Mouse (Mus musculus): ENCODE measurements around the gene Rftn1. TPM values are rescaled to one million over a fixed set of nuclear protein-coding genes. Genes with fewer than 3 reads are reported as not detected.

The Rftn1 gene
- total and polyA plus RNA-seq, 3 experiments, result 52.5 to 80.6 (median 60.5) TPM

GRCm38 (mm10) chr17:50052741-50053468 lies 137.6 kb downstream of the Rftn1 start:
- TF ChIP-seq ZMIZ1 (IDR thresholded peaks at IDR 0.05; ENCODE audit: low read depth, low read length) (no peak), SIN3A (IDR thresholded peaks at IDR 0.05; ENCODE audit: low read length) (no peak), ZKSCAN1 (IDR thresholded peaks at IDR 0.05; ENCODE audit: borderline replicate concordance, low read depth, low read length) (no peak), GABPA (IDR thresholded peaks at IDR 0.05; ENCODE audit: insufficient replicate concordance, low read depth, low read length) (no peak)
- dilution Hi-C loops (cut with MboI; ENCODE audit: extremely low pct_ligation_motif_present, extremely low pct_unique_long_range_greater_than_20kb, low sequenced_read_pairs) (no loop called here), in situ Hi-C loops (cut with MboI; ENCODE audit: low pct_ligation_motif_present, low pct_unique_long_range_greater_than_20kb, low sequenced_read_pairs) (no loop called here)
- Histone ChIP-seq H3K9me3 (replicated peaks; ENCODE audit: low read length) (no peaks in the 10 kb centered on the region), H3K79me2 (replicated peaks; ENCODE audit: control insufficient read depth, extremely low read depth, insufficient read depth, poor library complexity, severe bottlenecking) (no peaks in the 10 kb centered on the region), H3K36me3 (replicated peaks in 1 of 2; ENCODE audit: control insufficient read depth in 1 of 2, insufficient read depth in 1 of 2, low read length in 1 of 2) (peaks cover 12 to 54% of the 10 kb centered on the region in 2 experiments), H3K4me3 (replicated peaks in 1 of 3; ENCODE audit: low read depth in 2 of 3, low read length in 2 of 3, poor library complexity in 1 of 3) (no peak overlapping the region), H3K27me3 (replicated peaks) (no peaks in the 10 kb centered on the region), H3K27ac (ENCODE audit: insufficient read depth, low read depth) (no peak overlapping the region), H3K4me1 (ENCODE audit: control insufficient read depth in 1 of 2, insufficient read depth in 2 of 2) (peaks cover 49 to 83% of the 10 kb centered on the region in 2 experiments), H3K9ac (ENCODE audit: insufficient read depth, low read depth) (no peak overlapping the region), H3K4me2 (ENCODE audit: insufficient read depth, low read depth, poor library complexity, severe bottlenecking) (no peak overlapping the region)
- no peak for DNase-seq (ENCODE audit: extremely low read depth)

DNA sequence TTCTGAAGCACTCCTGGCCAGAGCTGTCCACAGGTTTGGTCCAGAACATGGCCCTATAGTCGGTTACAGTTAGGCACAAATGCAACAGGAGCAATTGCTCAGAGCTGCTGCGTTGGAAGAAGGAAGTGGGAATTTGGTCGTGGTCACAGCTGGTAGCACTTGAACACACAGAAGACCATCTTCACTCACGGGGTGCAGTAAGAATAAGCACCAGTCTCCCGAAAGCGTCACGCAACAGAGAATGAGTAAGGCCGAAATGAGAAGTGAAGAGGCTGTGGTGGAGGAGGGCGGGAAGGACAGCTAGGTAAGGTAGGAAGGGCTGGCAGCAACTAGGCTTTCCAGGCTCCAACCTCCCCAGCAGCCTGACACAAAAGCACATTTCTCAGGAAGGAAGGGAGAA lies 140.0 kb downstream of the Rftn1 start:
- H3K4me3 ChIP-seq (replicated peaks in 1 of 3; ENCODE audit: low read depth in 2 of 3, low read length in 2 of 3, poor library complexity in 1 of 3), result peak overlapping the region in 1 of 3 experiments; percentile 4
- in situ Hi-C loops (cut with MboI; ENCODE audit: low pct_ligation_motif_present, low pct_unique_long_range_greater_than_20kb, low sequenced_read_pairs) (no loop called here), dilution Hi-C loops (cut with MboI; ENCODE audit: extremely low pct_ligation_motif_present, extremely low pct_unique_long_range_greater_than_20kb, low sequenced_read_pairs) (no loop called here)
- H3K9me3 ChIP-seq (replicated peaks; ENCODE audit: low read length), result no peaks in the 10 kb centered on the region
- H3K27me3 ChIP-seq (replicated peaks), result no peaks in the 10 kb centered on the region
- peaks cover 45 to 64% of the 10 kb centered on the region in 2 experiments for H3K4me1 ChIP-seq (ENCODE audit: control insufficient read depth in 1 of 2, insufficient read depth in 2 of 2)
- peak overlapping the region; percentile 29 for H3K27ac ChIP-seq (ENCODE audit: insufficient read depth, low read depth)
- H3K9ac ChIP-seq (ENCODE audit: insufficient read depth, low read depth), result no peak overlapping the region
- DNase-seq (ENCODE audit: extremely low read depth), result peak; percentile 80
- H3K79me2 ChIP-seq (replicated peaks; ENCODE audit: control insufficient read depth, extremely low read depth, insufficient read depth, poor library complexity, severe bottlenecking), result no peaks in the 10 kb centered on the region
- no peak overlapping the region for H3K4me2 ChIP-seq (ENCODE audit: insufficient read depth, low read depth, poor library complexity, severe bottlenecking)
- H3K36me3 ChIP-seq (replicated peaks in 1 of 2; ENCODE audit: control insufficient read depth in 1 of 2, insufficient read depth in 1 of 2, low read length in 1 of 2), result peaks cover 29 to 65% of the 10 kb centered on the region in 2 experiments
- TF ChIP-seq MAX (IDR thresholded peaks at IDR 0.05; ENCODE audit: low read length) (peak; percentile 38; the same call in 1 of the 2 replicates), POLR2A (IDR thresholded peaks at IDR 0.05; ENCODE audit: low read depth, low read length) (no peak), POLR2AphosphoS2 (IDR thresholded peaks at IDR 0.05; ENCODE audit: low read depth, low read length) (no peak), MXI1 (IDR thresholded peaks at IDR 0.05; ENCODE audit: low read depth, low read length) (no peak), ZC3H11A (IDR thresholded peaks at IDR 0.05; ENCODE audit: low read depth, low read length) (no peak), CTCF (conservative IDR thresholded peaks at IDR 0.05 in 1 of 2, IDR thresholded peaks at IDR 0.05 in 1 of 2; ENCODE audit: low read depth in 2 of 2, low read length in 2 of 2) (no peak), ETS1 (conservative IDR thresholded peaks at IDR 0.05; ENCODE audit: low read depth, low read length) (peak; percentile 48), ZMIZ1 (IDR thresholded peaks at IDR 0.05; ENCODE audit: low read depth, low read length) (no peak), RCOR1 (conservative IDR thresholded peaks at IDR 0.05; ENCODE audit: low read depth, low read length) (0 out of 2 replicates have a peak, but pooled peaks have one; percentile 66), UBTF (IDR thresholded peaks at IDR 0.05; ENCODE audit: low read depth, low read length) (no peak), TCF12 (IDR thresholded peaks at IDR 0.05; ENCODE audit: low read depth, low read length) (peak; percentile 77; the same call in 1 of the 2 replicates), CHD1 (IDR thresholded peaks at IDR 0.05; ENCODE audit: low read depth, low read length) (no peak), EP300 (IDR thresholded peaks at IDR 0.05; ENCODE audit: low read length) (peak; percentile 96), USF1 (IDR thresholded peaks at IDR 0.05; ENCODE audit: low read depth, low read length) (no peak), MYC (IDR thresholded peaks at IDR 0.05; ENCODE audit: low read depth, low read length) (peak; percentile 65), NELFE (IDR thresholded peaks at IDR 0.05; ENCODE audit: low read depth, low read length) (no peak), RAD21 (IDR thresholded peaks at IDR 0.05; ENCODE audit: low read depth, low read length) (no peak; the same call in 1 of the 2 replicates), KAT2A (IDR thresholded peaks at IDR 0.05; ENCODE audit: insufficient replicate concordance, low read length) (no peak), MEF2A (IDR thresholded peaks at IDR 0.05; ENCODE audit: borderline replicate concordance, low read depth, low read length) (peak; percentile 41; the same call in 1 of the 2 replicates), CHD2 (IDR thresholded peaks at IDR 0.05; ENCODE audit: low read length) (peak; percentile 65; the same call in 1 of the 2 replicates), USF2 (conservative IDR thresholded peaks at IDR 0.05; ENCODE audit: low read depth, low read length) (no peak), BHLHE40 (IDR thresholded peaks at IDR 0.05; ENCODE audit: low read depth, low read length) (peak; percentile 82), E2F4 (IDR thresholded peaks at IDR 0.05; ENCODE audit: insufficient replicate concordance, low read depth, low read length) (0 out of 2 replicates have a peak, but pooled peaks have one; percentile 41), JUND (conservative IDR thresholded peaks at IDR 0.05; ENCODE audit: low read depth, low read length) (no peak), SMC3 (IDR thresholded peaks at IDR 0.05; ENCODE audit: low read depth, low read length) (peak; percentile 12; the same call in 1 of the 2 replicates), IRF4 (IDR thresholded peaks at IDR 0.05; ENCODE audit: low read depth, low read length) (peak; percentile 90), ZNF384 (IDR thresholded peaks at IDR 0.05; ENCODE audit: low read depth, low read length) (no peak), HCFC1 (IDR thresholded peaks at IDR 0.05; ENCODE audit: low read depth, low read length) (no peak), ELF1 (IDR thresholded peaks at IDR 0.05; ENCODE audit: low read depth, low read length) (no peak)
